Mouse (Mus musculus) bone marrow macrophage, adult 2 months (primary cell): ENCODE results near the gene Ugt8a.

ENCODE experiments used
- CTCF ChIP-seq: IDR thresholded peaks from 2 replicates; pipeline ENCODE4 v1.5.1; 2012; ENCODE audit warnings: low read depth, mild to moderate bottlenecking, low read length, moderate library complexity
- POLR2A ChIP-seq: IDR thresholded peaks from 2 replicates; pipeline ENCODE4 v1.6.1; 2012; ENCODE audit warnings: mild to moderate bottlenecking, low read depth, low read length, borderline replicate concordance

DNA sequence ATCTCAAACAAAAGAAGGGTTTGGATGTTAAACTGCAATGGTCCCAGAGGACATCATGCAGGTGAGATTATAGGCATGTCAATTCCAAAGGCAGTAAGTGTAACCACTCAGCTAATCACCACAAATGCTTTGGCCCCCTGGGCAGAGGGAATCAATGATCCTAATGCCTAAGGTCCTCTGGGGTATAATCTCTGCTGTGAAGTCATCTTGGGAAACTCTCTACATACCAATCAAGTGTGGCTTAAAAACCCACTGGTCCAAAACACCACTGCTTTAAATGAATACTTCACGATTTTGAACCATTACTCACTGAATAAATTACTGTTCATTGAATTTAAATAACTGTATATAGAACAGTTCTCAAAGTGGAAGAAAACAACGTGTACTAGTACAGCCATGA lies 51.3 kb downstream of the Ugt8a start:
- TF ChIP-seq CTCF (no peak), POLR2A (no peak)
